Mouse (Mus musculus): Measurements from ENCODE around the gene Fez2.

Gene Fez2

GRCm38 (mm10) chr17:78322369-78323335 is 95.3 kb downstream of the Fez2 start:
- DNase-seq (ENCODE audit: low spot score in 2 of 2): no peak

GRCm38 (mm10) chr17:78321216-78321835 is 96.6 kb downstream of the Fez2 start:
- DNase-seq (ENCODE audit: low spot score in 2 of 2): no peak

Measured in left cerebral cortex, adult 9 months (tissue).